Mouse (Mus musculus): ENCODE data around the gene Slc32a1.

The Slc32a1 gene

DNA sequence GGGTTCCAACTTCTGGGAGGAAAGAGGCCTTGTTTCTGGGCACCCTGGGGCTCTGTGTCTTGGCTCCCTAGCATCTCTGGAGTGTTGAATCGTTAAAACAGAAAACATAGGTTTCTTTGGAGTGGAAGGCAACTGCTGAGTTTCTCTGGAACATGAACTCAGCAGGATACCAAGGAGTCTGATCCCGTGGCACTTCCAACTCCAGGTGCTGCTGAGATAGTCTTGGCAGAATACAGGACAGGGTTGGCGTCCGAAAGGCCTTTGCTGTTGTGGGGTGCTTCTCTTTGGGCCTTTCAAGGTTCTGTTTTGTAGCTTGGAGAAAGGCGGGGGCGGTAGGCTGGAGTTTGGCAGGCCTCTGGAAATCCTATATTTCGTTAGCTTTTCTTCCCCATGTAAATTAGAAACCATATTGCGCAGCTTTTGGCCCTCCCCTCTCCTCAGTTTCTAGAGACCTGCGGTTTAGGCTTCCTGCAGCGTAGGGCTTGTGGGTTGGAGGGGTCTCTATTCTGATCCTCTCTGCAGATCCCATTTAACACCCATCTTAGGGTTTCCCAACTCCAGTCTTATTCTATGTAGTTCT is 2.2 kb downstream of the Slc32a1 start:
- DNase-seq (ENCODE audit: low spot score): no peak

DNA sequence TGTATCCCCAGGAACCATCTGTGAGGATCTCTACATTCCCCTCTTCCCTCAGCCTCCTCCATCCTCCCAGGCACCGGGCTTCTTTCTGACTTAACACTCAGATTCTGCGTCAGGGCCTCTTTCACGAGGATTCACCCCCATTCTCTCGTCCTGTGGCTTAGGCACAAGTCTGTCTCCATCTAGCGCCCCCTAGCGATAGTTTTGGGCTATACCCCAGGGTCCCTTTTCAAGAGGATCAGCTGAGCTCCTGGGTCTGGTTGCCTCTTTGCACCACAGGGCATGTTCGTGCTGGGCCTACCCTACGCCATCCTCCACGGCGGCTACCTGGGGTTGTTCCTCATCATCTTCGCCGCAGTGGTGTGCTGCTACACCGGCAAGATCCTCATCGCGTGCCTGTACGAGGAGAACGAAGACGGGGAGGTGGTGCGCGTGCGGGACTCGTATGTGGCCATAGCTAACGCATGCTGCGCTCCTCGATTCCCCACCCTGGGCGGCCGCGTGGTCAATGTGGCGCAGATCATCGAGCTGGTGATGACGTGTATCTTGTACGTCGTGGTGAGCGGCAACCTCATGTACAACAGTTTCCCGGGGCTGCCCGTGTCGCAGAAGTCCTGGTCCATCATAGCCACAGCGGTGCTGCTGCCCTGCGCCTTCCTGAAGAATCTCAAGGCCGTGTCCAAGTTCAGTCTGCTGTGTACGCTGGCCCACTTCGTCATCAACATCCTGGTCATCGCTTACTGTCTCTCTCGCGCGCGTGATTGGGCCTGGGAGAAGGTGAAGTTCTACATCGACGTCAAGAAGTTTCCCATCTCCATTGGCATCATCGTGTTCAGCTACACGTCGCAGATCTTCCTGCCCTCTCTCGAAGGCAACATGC is 3.2 kb downstream of the Slc32a1 start:
- DNase-seq (ENCODE audit: low spot score): peak; percentile 92

DNA sequence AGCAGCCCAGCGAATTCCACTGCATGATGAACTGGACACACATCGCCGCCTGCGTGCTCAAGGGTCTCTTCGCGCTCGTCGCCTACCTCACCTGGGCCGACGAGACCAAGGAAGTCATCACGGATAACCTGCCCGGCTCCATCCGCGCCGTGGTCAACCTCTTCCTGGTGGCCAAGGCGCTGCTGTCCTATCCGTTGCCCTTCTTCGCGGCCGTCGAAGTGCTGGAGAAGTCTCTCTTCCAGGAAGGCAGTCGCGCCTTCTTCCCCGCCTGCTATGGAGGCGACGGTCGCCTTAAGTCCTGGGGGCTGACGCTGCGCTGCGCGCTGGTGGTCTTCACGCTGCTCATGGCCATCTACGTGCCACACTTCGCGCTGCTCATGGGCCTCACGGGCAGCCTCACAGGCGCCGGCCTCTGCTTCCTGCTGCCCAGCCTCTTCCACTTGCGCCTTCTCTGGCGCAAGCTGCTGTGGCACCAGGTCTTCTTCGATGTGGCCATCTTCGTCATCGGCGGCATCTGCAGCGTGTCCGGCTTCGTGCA is 3.9 kb downstream of the Slc32a1 start:
- no peak for DNase-seq (ENCODE audit: low spot score)

DNA sequence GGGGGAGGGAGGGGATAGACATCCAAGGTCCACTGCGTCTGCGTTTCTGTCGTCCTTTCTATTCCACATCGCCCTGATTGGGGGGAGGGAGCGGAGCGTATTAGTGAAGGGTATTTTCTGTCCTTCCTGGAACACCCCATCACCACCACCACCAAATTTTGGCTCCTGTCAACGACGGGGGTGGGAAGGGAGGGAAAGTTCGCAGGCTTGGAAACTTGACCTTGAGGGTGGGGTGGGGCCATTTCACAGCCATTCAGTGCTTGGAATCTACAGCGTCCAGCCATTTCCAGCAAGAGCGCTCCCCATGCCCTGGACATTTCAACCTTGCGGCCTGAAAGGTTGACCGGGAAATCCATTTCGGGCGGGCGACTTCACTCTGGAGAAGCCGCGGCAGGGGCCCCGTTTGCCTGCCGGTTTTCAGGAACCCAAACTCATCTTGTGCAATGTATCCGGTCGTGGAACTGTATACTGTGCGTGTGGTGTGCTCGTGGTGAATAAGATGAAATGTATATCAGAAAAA is 4.7 kb downstream of the Slc32a1 start:
- no peak for DNase-seq (ENCODE audit: low spot score)

DNA sequence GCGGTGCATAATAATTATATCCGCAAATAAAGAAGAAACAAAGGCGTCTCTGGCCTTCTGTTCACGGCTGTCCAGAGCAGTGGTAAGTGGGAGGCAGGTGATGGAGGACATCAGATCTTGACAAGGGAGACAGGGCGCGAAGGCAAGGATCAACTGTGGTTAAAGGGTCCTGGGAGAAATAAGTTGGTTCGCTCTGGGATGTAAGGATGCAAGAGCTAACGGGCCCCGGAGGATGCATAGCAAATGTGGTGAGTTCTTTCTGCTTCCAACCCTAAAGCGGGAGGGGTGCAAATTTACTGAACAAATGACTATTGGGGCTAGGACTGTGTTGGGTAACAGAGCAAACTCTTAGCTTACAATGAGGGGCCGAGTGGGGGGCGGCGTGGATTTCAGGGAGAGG is 5.1 kb downstream of the Slc32a1 start:
- DNase-seq (ENCODE audit: low spot score): no peak

DNA sequence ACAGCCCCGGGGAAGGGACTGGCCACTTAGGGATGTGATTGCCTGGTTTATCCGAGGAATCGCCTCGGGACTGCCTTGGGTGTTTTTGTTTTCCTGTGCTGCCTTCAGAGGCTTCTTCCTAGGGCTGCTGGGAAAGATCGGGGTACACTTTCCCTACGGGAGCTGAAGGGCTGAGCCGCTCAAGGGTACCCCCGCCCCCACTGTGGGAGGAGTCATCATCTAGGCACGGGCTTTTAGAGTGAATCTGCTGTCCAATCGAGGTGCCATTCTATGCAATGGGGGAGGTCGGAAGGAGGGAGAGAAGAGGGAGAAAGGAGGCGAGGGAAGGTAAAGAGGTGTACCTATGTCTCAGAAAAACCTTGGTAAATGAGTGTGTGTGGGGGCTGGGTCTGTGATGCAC is 5.7 kb downstream of the Slc32a1 start:
- no peak for DNase-seq (ENCODE audit: low spot score)

DNA sequence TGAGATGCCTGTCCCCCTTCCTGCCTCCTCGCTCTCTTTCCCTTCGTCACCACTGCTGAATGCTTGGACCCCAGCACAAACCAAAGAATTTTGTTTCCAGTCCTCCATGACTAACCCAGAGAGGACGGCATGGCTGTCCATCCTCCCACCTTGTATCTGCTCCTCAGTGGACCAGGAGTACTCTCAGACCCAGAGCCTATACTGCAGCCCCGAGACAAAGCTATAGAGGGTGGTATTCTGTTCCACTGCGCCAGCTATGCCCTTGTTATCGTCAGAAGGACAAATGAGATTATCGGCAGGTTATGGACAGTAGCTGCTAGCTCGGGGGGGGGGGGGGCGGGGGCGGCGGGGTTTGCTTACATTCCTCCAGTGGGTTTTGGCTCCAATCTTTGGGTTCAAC is 6.2 kb downstream of the Slc32a1 start:
- no peak for DNase-seq (ENCODE audit: low spot score)

DNA sequence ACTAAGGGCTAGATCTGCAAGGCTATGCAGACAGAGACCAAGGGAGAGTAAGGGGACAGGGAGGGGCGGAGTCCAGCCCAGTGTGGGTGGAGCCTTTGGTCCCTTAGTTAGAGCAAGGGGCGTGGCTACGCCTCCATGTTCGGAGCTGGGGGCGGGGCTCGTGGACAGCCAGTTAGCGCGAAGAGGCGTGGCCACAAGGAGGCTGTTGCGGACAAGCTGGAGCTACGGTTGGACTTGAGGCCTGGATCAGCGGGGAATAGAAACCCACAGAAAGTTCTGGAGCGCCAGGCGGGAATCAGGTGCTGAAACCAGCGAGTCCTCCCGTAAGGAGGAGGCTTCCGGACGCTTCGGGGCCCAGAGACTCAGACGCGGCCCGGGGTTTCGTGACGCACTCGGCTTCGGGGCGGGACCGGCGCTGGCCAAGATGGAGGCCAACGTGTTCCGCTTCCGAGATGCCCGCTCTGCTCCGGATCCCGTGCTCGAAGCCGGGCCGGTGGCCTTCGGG is 14.2 kb downstream of the Slc32a1 start, which contains the start of gene Actr5:
Gene Actr5, plus strand, starts transcription at position 171 of the 505 bp plus-strand sequence.
- peak; percentile 100 for DNase-seq (ENCODE audit: low spot score)

DNA sequence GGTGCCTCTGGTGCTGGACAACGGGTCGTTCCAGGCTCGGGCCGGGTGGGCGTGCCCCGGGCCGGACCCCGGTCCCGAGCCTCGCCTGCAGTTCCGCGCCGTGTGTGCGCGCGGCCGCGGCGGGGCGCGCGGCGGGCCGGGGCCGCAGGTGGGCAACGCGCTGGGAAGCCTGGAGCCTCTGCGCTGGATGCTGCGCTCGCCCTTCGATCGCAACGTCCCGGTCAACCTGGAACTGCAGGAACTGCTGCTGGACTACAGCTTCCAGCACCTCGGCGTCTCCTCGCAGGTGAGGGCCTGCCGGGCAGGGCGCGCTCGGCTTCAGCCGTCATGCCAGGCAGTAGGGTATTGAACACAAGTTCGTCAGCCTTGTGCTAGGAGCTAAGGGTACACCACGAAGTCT is 14.7 kb downstream of the Slc32a1 start:
- no peak for DNase-seq (ENCODE audit: low spot score)

DNA sequence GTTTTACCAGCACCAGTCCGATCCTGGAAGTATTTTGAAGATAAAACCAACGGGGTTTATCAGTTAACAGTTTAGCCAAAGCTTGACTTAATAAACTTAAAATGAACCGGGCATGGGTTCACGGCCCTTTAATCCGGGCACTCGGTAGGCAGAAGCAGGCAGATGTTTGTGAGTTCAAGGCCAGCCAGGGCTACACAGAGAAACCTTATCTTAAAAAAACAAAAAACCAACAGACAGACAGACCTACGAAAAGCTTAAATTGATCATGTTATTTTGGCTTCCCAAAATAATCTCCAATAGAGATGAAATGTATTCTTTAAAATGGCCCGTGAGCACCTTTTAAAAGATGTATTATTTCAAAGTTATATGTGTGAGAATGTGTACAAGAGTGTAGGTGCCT is 15.1 kb downstream of the Slc32a1 start:
- DNase-seq (ENCODE audit: low spot score): no peak

DNA sequence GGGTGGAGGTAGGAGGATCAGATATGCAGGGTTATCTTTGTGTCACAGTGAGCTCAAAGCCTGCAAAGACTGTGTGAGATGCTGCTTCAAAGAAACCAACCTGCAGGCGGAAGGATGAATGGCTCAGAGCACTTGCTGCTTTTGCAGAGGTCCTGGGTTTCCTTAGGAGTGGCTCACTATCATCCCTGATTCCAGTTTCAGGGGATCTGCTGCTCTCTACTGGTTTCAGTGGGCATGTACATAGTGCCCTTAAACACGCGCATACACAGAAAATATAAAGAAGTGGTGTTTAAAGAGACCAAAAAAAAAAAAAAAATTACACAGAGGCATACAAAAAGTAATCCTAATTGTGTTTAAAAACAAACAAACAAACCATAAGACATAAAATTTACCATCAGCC is 18.3 kb downstream of the Slc32a1 start:
- peak; percentile 57 for DNase-seq (ENCODE audit: low spot score)

DNA sequence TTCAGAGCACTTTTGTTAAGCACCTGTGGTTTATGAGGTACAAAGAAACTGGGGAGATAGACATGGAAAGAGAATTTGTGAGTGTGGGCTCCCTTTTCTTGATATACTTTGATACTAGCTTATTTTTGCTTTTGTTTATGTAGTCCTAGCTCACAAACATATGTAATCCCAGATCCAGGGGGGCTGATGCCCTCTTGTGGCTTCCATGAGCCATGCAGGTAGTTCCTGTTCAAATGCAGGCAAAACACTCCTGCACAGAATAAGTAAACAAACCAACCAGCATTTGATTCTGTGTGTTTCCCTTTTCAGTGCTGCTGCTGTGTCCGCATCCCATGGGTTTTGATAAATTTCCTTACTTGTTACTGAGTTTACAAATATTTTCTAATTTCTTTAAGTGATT is 18.8 kb downstream of the Slc32a1 start:
- peak; percentile 72 for DNase-seq (ENCODE audit: low spot score)

DNA sequence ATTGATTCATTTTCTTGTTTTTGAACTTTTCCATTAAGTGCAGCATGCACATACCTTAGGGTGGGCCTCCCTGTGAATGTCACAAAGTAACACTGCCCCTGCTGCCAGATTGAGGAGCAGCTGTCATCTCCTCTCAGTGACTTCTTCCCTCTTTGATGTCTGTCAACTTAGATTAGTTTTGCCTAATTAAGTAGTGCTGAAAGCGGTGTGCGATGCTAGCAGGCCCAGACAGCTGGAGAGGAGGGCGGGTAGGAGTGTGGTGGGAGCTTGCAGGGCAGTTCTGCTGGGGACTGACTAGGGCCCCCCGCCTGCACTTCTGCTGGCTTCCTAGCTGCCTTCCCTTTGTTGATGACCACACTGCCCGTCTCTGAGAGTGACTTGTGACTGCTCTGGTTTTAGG is 21.3 kb downstream of the Slc32a1 start:
- no peak for DNase-seq (ENCODE audit: low spot score)

DNA sequence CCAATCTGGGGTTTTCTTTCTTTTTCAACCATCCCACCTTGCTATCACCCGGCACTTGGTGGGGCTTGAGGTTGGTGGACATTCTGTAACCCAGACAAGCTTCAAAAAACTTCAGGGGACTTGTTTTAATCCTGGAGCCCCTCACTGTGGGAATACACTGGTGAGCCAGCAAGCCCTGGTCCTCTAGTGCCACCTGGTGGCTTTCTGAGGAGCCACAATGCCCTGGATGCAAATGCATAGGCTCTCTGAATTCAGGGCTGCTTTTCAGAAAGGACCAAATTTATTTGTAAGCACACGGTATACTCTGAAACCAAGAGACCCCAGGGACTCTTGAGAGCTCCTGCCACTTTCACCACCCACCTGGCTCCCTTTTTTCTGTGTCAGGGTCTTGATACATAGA is 31.3 kb downstream of the Slc32a1 start:
- peak; percentile 85 for DNase-seq (ENCODE audit: low spot score)

DNA sequence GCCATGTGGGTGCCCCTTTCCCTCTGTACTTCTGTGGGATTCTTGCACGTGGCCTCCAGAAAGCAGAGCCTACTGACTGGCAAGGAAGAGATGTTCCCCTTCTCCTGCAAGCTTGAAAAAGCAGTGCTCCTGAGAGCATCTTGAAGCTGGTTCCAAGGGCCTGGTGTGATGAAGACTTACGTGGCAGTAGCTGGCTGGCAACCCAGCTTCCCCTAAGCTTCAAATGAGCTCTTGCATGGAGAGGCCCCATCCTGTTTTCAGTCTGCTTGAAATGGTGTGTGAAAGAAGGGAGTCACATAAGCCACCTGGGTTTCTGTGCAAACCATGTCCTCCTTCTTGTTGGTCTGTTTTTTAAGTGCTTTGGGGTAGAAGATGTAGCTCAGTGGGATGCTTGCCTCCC is 32.0 kb downstream of the Slc32a1 start:
- DNase-seq (ENCODE audit: low spot score): no peak

DNA sequence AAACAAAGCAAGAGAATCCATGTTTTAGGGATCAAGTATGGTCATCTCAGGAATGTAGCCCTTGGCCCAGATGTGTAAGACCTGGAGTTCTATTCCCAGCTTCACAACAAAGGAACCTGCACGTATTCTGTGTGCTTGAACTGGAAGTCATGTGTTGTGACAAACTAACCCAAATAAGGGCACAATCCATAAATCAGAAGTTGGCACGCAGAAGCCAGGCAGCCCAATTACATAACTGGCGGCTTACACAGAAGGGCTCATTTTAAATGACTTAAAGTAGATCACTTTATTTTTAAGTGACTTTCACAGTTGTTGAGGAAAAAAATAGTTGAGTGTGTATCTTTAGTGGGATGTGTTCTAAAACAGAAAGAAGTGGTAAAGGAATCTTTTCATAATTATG is 33.2 kb downstream of the Slc32a1 start:
- no peak for DNase-seq (ENCODE audit: low spot score)

DNA sequence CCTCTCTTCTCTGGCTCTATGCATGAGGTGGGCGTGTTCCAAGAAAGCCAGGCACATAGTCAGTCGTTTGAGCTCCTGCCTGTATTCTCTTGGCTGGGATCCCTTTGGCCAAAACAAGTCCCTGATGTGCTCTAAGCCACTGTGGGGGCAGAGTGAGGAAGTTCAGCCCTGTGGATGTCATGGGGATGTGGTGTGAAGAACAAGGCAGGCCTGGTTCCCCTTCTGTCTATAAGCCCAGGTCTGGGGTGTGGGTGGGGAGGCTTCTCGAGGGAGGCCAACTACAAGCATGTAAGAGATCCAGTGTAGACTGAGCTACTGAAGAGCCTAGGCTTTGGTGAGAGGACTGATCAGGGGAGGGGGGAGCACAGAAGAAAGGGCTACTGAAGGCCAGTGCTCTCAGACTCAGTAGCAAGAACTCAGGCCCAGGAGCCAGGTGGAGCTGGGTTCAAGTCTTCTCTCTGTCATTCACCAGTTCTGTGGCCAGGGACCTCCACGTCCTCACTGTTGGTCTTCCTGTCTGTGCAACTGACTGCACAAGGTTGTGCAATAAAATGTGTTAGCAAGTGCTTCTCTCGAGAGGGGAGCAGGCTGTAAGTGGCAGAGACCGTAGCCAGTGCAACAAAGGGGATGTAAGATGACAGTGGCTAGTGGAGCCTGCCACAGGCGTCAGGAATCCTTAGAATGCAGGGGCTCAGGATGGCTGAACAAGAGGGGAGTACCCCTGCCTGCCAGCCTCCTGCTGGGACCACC is 40.8 kb downstream of the Slc32a1 start:
- no peak for DNase-seq (ENCODE audit: low spot score)

DNA sequence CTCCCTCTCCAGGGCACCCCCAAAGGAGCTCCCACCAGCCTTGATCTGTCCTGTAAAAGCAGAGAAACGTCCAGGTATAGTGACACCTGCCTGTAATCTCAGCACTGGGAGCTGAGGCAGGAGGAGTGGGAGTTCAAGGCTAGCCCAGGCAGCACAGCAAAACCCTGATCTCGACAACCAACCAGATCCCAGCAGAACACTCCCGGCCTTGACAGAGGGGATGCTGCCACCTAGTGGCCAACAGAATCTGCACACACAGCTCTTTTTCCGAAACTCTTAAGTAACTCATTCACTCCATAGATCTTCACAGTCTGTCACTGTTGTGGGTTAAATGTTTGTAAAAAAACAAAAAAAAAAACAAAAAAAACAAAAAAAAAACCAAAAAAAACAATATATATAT is 42.4 kb downstream of the Slc32a1 start:
- peak; percentile 88 for DNase-seq (ENCODE audit: low spot score)

DNA sequence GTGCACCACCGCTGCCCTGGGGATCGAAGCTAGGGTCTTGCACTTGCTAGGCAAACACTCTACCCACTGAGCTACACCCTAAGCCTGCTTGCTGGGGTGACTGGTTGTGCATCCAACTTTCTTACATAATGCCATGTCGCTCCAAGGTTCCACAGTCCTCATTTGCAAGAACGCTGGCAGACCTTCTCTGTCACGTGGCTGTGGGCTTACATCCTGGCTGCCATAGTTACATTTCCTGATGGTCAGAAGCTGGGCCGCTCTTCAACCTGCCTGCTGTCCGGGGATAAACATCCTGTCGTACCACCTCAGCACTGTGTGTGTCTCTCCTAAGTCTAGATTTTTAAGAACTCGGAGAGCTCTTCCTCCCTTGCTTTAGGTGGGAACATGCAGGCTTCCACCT is 44.1 kb downstream of the Slc32a1 start:
- no peak for DNase-seq (ENCODE audit: low spot score)

DNA sequence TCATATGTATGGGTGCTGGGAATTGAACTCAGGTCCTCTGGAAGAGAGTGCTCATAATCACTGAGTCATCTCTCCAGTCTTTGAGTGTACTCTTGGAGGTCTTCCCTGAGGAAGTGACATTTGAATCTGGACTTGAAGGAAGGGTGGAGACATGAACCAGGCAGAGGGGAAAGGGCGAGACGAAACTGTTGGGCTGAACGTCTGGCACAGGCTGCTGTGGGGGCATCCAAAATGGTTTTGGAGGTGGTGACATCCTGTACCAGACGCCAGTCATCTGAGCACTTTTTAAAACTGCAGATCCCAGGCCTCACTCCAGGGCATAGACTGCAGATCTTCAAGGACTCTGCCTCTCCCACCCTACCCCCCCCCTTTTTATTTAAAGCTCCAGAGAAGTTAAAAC is 45.2 kb downstream of the Slc32a1 start:
- DNase-seq (ENCODE audit: low spot score): no peak

DNA sequence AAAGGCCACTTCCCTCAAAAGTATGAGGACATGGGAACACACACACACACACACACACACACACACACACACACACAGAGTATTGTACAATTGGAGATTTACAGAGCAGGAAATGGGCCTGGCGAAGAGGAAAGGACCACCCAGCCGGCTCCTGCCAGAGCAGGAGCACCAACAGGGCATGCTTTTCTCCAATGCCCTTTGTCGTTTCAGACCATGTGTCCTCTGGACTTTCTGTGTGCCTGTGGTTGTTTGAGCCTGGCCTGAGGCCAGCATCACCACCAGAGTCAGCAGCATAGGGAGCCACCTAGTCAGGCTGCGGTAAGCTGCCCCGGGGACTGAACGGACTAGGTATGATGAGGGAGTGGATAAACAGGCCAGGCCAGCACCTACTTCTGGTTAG is 48.3 kb downstream of the Slc32a1 start:
- no peak for DNase-seq (ENCODE audit: low spot score)

DNA sequence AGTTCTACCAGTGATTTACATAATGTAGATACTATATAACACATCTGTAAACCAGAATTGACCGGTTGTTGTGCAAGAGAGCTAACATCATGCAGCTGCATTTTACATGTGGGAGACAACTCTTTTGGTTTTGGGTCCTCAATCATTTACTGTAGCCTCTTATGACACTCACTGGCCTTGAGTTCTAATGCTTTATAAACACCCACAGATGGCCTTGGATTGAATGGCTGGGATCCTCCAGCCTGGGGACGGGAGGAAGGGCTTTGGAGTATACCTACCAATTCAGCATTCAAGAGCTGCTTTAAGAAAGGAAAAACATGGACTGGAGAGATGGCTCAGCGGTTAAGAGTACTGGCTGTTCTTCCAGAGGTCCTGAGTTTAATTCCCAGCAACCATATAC is 48.8 kb downstream of the Slc32a1 start:
- no peak for DNase-seq (ENCODE audit: low spot score)
